Mouse (Mus musculus): ENCODE results near the gene Eif2b3. TPM values are rescaled to one million over a fixed set of nuclear protein-coding genes. Genes with fewer than 3 reads are reported as not detected.

Gene Eif2b3
- polyA plus RNA-seq, 1 experiment from 2014 or later = 16.1 TPM

GRCm38 (mm10) chr4:117131890-117132793, 112.9 kb downstream of the Eif2b3 start:
- WGBS = 59% methylated on average over 7 of the region's 7 CpGs
- Histone ChIP-seq H3K9me3 (ENCODE audit: control insufficient read depth) (no peaks in the 10 kb centered on the region), H3K27me3 (replicated peaks; ENCODE audit: control insufficient read depth, insufficient read depth, low read length) (no peaks in the 10 kb centered on the region), H3K4me3 (ENCODE audit: low read depth, low read length) (peak overlapping the region; percentile 90), H3K36me3 (ENCODE audit: control insufficient read depth, insufficient read depth) (peaks cover 26% of the 10 kb centered on the region), H3K27ac (ENCODE audit: low read depth, low read length) (no peak overlapping the region), H3K9ac (ENCODE audit: low read depth, low read length) (0 out of 2 replicates have a peak overlapping the region, but pooled peaks have one; percentile 90), H3K4me2 (replicated peaks; ENCODE audit: low read depth) (peak overlapping the region; percentile 98), H3K4me1 (replicated peaks; ENCODE audit: control insufficient read depth, insufficient read depth, low read length) (no peaks in the 10 kb centered on the region)
- TF ChIP-seq CTCF (IDR thresholded peaks at IDR 0.05; ENCODE audit: low read depth) = no peak
- ATAC-seq = no peak

- ATAC-seq = no peak
- WGBS = 48% methylated on average over 11 of the region's 11 CpGs
- peak overlapping the region; percentile 98 for H3K4me2 ChIP-seq (replicated peaks; ENCODE audit: low read depth)
These were observed 113.6 kb downstream of the Eif2b3 start for GRCm38 (mm10) chr4:117132794-117133143.

GRCm38 (mm10) chr4:117133366-117133796, 114.2 kb downstream of the Eif2b3 start:
- Histone ChIP-seq H3K4me3 (ENCODE audit: low read depth, low read length) (peak overlapping the region; percentile 90), H3K27ac (ENCODE audit: low read depth, low read length) (peak overlapping the region; percentile 74), H3K27me3 (replicated peaks; ENCODE audit: control insufficient read depth, insufficient read depth, low read length) (no peaks in the 10 kb centered on the region), H3K9ac (ENCODE audit: low read depth, low read length) (peak overlapping the region; percentile 90), H3K4me2 (replicated peaks; ENCODE audit: low read depth) (peak overlapping the region; percentile 98), H3K4me1 (replicated peaks; ENCODE audit: control insufficient read depth, insufficient read depth, low read length) (no peaks in the 10 kb centered on the region), H3K36me3 (ENCODE audit: control insufficient read depth, insufficient read depth) (peaks cover 20% of the 10 kb centered on the region), H3K9me3 (ENCODE audit: control insufficient read depth) (no peaks in the 10 kb centered on the region)
- no peak for TF ChIP-seq CTCF (IDR thresholded peaks at IDR 0.05; ENCODE audit: low read depth)
- under 1% methylated on average over 42 of the region's 42 CpGs for WGBS
- no peak; the same call in 1 of the 2 replicates for ATAC-seq

More at GRCm38 (mm10) chr4:117132794-117133143, 113.6 kb downstream of the Eif2b3 start:
- TF ChIP-seq CTCF (IDR thresholded peaks at IDR 0.05; ENCODE audit: low read depth) = no peak
- Histone ChIP-seq H3K36me3 (ENCODE audit: control insufficient read depth, insufficient read depth) (peaks cover 26% of the 10 kb centered on the region), H3K27me3 (replicated peaks; ENCODE audit: control insufficient read depth, insufficient read depth, low read length) (no peaks in the 10 kb centered on the region), H3K9ac (ENCODE audit: low read depth, low read length) (0 out of 2 replicates have a peak overlapping the region, but pooled peaks have one; percentile 90), H3K27ac (ENCODE audit: low read depth, low read length) (no peak overlapping the region), H3K4me3 (ENCODE audit: low read depth, low read length) (peak overlapping the region; percentile 90), H3K4me1 (replicated peaks; ENCODE audit: control insufficient read depth, insufficient read depth, low read length) (no peaks in the 10 kb centered on the region), H3K9me3 (ENCODE audit: control insufficient read depth) (no peaks in the 10 kb centered on the region)

- Histone ChIP-seq H3K9ac (ENCODE audit: low read depth, low read length) (peak within 1 kb of the TSS; percentile 90), H3K27me3 (replicated peaks; ENCODE audit: control insufficient read depth, insufficient read depth, low read length) (no peaks in the 10 kb centered on the region), H3K36me3 (ENCODE audit: control insufficient read depth, insufficient read depth) (peaks cover 14% of the 10 kb centered on the region), H3K4me2 (replicated peaks; ENCODE audit: low read depth) (peak within 1 kb of the TSS; percentile 98), H3K4me1 (replicated peaks; ENCODE audit: control insufficient read depth, insufficient read depth, low read length) (no peaks in the 10 kb centered on the region), H3K4me3 (ENCODE audit: low read depth, low read length) (peak within 1 kb of the TSS; percentile 90), H3K9me3 (ENCODE audit: control insufficient read depth) (no peaks in the 10 kb centered on the region), H3K27ac (ENCODE audit: low read depth, low read length) (peak within 1 kb of the TSS; percentile 87)
- peak; percentile 41 for TF ChIP-seq CTCF (IDR thresholded peaks at IDR 0.05; ENCODE audit: low read depth)
- ATAC-seq = peak; percentile 70
- 2% methylated on average over 42 of the region's 48 CpGs for WGBS
These were observed 114.8 kb downstream of the Eif2b3 start, which contains the start of gene Plk3 for GRCm38 (mm10) chr4:117133817-117134600. Gene Plk3 (minus strand): TSS chr4:117133963.

- Histone ChIP-seq H3K4me1 (replicated peaks; ENCODE audit: control insufficient read depth, insufficient read depth, low read length) (no peaks in the 10 kb centered on the region), H3K9me3 (ENCODE audit: control insufficient read depth) (no peaks in the 10 kb centered on the region), H3K9ac (ENCODE audit: low read depth, low read length) (no peak overlapping the region), H3K27ac (ENCODE audit: low read depth, low read length) (peak overlapping the region; percentile 87), H3K4me2 (replicated peaks; ENCODE audit: low read depth) (peak overlapping the region; percentile 98; the same call in 1 of the 2 replicates), H3K36me3 (ENCODE audit: control insufficient read depth, insufficient read depth) (peaks cover 8% of the 10 kb centered on the region; the same call in 1 of the 2 replicates), H3K4me3 (ENCODE audit: low read depth, low read length) (0 out of 2 replicates have a peak overlapping the region, but pooled peaks have one; percentile 90), H3K27me3 (replicated peaks; ENCODE audit: control insufficient read depth, insufficient read depth, low read length) (no peaks in the 10 kb centered on the region)
- 29% methylated on average over 2 of the region's 2 CpGs for WGBS
- no peak for TF ChIP-seq CTCF (IDR thresholded peaks at IDR 0.05; ENCODE audit: low read depth)
- ATAC-seq = no peak
These were observed 115.4 kb downstream of the Eif2b3 start for GRCm38 (mm10) chr4:117134601-117134995.

GRCm38 (mm10) chr4:117136034-117136433, 116.8 kb downstream of the Eif2b3 start:
- no peak for TF ChIP-seq CTCF (IDR thresholded peaks at IDR 0.05; ENCODE audit: low read depth)
- H3K27ac ChIP-seq (ENCODE audit: low read depth, low read length) = peak overlapping the region; percentile 94
- no peaks in the 10 kb centered on the region for H3K27me3 ChIP-seq (replicated peaks; ENCODE audit: control insufficient read depth, insufficient read depth, low read length)
- H3K9me3 ChIP-seq (ENCODE audit: control insufficient read depth) = no peaks in the 10 kb centered on the region
- no peak overlapping the region for H3K4me3 ChIP-seq (ENCODE audit: low read depth, low read length)
- WGBS = 8% methylated on average over 8 of the region's 8 CpGs
- H3K36me3 ChIP-seq (ENCODE audit: control insufficient read depth, insufficient read depth) = 0 out of 2 replicates have a peak, but pooled peaks cover 6% of the 10 kb centered on the region
- no peaks in the 10 kb centered on the region for H3K4me1 ChIP-seq (replicated peaks; ENCODE audit: control insufficient read depth, insufficient read depth, low read length)
- H3K9ac ChIP-seq (ENCODE audit: low read depth, low read length) = no peak overlapping the region
- H3K4me2 ChIP-seq (replicated peaks; ENCODE audit: low read depth) = peak overlapping the region; percentile 44; the same call in 1 of the 2 replicates
- peak; percentile 90 for ATAC-seq

Other genes starting within 250 kb of the Eif2b3 start
- gene Toe1, start 211.8 kb upstream of the Eif2b3 start, polyA plus RNA-seq (2015; fragmentation: Nextera tagmentation; extraction: Ambion mirVana) = 13.3 and 14.7 TPM in 2 replicates
- gene Mutyh, start 211.7 kb upstream of the Eif2b3 start, polyA plus RNA-seq (2015; fragmentation: Nextera tagmentation; extraction: Ambion mirVana) = 2.6 and 2.9 TPM in 2 replicates
- gene Hpdl, start 197.7 kb upstream of the Eif2b3 start, polyA plus RNA-seq (2015; fragmentation: Nextera tagmentation; extraction: Ambion mirVana) = 0.51 and 0.99 TPM in 2 replicates
- gene Zswim5, start 142.0 kb upstream of the Eif2b3 start, polyA plus RNA-seq (2015; fragmentation: Nextera tagmentation; extraction: Ambion mirVana) = 1.9 and 2.1 TPM in 2 replicates
- gene Urod, start 25.0 kb upstream of the Eif2b3 start, polyA plus RNA-seq (2015; fragmentation: Nextera tagmentation; extraction: Ambion mirVana) = 53.9 and 56.9 TPM in 2 replicates
- gene Hectd3, start 24.1 kb upstream of the Eif2b3 start, polyA plus RNA-seq (2015; fragmentation: Nextera tagmentation; extraction: Ambion mirVana) = 25.1 and 25.7 TPM in 2 replicates
- gene Ptch2, start 76.7 kb downstream of the Eif2b3 start, polyA plus RNA-seq (2015; fragmentation: Nextera tagmentation; extraction: Ambion mirVana) = 1.3 and 1.4 TPM in 2 replicates
- gene Btbd19, start 106.3 kb downstream of the Eif2b3 start, polyA plus RNA-seq (2015; fragmentation: Nextera tagmentation; extraction: Ambion mirVana) = 2.9 and 3.5 TPM in 2 replicates
- 0.22 TPM in 2 replicates for gene Tctex1d4, start 107.4 kb downstream of the Eif2b3 start, polyA plus RNA-seq (2015; fragmentation: Nextera tagmentation; extraction: Ambion mirVana)
- gene Plk3, start 114.6 kb downstream of the Eif2b3 start, polyA plus RNA-seq (2015; fragmentation: Nextera tagmentation; extraction: Ambion mirVana) = 5.3 and 7.0 TPM in 2 replicates
- gene Rps8, start 136.8 kb downstream of the Eif2b3 start, polyA plus RNA-seq (2015; fragmentation: Nextera tagmentation; extraction: Ambion mirVana) = 563 and 564 TPM in 2 replicates
- gene Kif2c, start 163.2 kb downstream of the Eif2b3 start, polyA plus RNA-seq (2015; fragmentation: Nextera tagmentation; extraction: Ambion mirVana) = 6.8 and 7.9 TPM in 2 replicates
- 12.8 and 14.0 TPM in 2 replicates for gene Tmem53, start 232.5 kb downstream of the Eif2b3 start, polyA plus RNA-seq (2015; fragmentation: Nextera tagmentation; extraction: Ambion mirVana)
- gene Armh1, start 232.7 kb downstream of the Eif2b3 start, polyA plus RNA-seq (2015; fragmentation: Nextera tagmentation; extraction: Ambion mirVana) = 0.12 and 0.22 TPM in 2 replicates

Measured in intestine, postnatal 0 days (tissue).